Mouse (Mus musculus) granulocyte monocyte progenitor cell, adult 5-6 weeks (primary cell): Measurements from ENCODE around the gene Olfr63. TPM values are rescaled to one million over a fixed set of nuclear protein-coding genes. Genes with fewer than 3 reads are reported as not detected.
A peak's percentile ranks its signal among the peaks of the same experiment; 100 is the strongest.
"Not testable (repeated sequence)": the region's sequence is repeated elsewhere in the genome, so short reads cannot be mapped to it uniquely, and the experiment has no call there.

Source experiments
- ATAC-seq: replicated peaks from 2 replicates; pipeline ENCODE4 v1.8.0; 2016; ENCODE audit warnings: mild to moderate bottlenecking, moderate TSS enrichment, inconsistent platforms; ENCODE audit not compliant: poor library complexity, severe bottlenecking
- total RNA-seq, 2 experiments: library from RNA; stranded (forward) in 1 of 2; stranded (reverse) in 1 of 2; fragments of 200-712, 200-1000 nt in 1 of 2; fragments of >200 nt in 1 of 2; fragmentation: Nextera tagmentation in 1 of 2; gene quantifications; 2 replicates each; pipeline ENCODE4 v1.2.3; 2014 to 2017

Olfr63 gene
- total RNA-seq (2014; fragmentation: Nextera tagmentation) = not detected in 2 replicates
- total RNA-seq (2017) = not detected in 2 replicates

GRCm38 (mm10) chr17:33264376-33264775 lies at the start of gene Olfr63:
Gene Olfr63, plus strand, starts transcription at chr17:33264676.
- no peak for ATAC-seq

GRCm38 (mm10) chr17:33221590-33221989 lies 42.9 kb upstream of the Olfr63 start, which contains the start of gene Olfr1564:
Gene Olfr1564, minus strand, starts transcription at chr17:33221690.
- ATAC-seq = no peak

GRCm38 (mm10) chr17:33236646-33237045 lies 27.8 kb upstream of the Olfr63 start:
- ATAC-seq = not testable (repeated sequence)

GRCm38 (mm10) chr17:33254530-33255318 lies 9.8 kb upstream of the Olfr63 start, which contains the start of gene Zfp955a:
Gene Zfp955a, minus strand, starts transcription at chr17:33255145.
- ATAC-seq = peak; percentile 99

GRCm38 (mm10) chr17:33255319-33255657 lies 9.2 kb upstream of the Olfr63 start:
- ATAC-seq = not testable (repeated sequence)

DNA sequence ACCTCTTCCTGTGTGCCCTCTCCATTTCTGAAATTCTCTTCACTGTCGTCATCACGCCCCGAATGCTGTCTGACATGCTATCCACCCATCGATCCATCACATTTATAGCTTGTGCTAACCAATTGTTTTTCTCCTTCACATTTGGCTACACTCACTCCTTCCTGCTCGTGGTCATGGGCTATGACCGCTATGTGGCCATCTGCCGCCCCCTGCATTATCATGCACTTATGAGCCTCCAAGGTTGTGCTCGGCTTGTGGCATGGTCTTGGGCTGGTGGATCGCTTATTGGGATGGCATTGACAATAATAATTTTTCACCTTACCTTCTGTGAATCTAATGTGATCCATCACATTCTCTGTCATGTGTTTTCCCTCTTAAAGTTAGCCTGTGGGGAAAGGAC lies 4.4 kb downstream of the Olfr63 start:
- ATAC-seq = no peak

DNA sequence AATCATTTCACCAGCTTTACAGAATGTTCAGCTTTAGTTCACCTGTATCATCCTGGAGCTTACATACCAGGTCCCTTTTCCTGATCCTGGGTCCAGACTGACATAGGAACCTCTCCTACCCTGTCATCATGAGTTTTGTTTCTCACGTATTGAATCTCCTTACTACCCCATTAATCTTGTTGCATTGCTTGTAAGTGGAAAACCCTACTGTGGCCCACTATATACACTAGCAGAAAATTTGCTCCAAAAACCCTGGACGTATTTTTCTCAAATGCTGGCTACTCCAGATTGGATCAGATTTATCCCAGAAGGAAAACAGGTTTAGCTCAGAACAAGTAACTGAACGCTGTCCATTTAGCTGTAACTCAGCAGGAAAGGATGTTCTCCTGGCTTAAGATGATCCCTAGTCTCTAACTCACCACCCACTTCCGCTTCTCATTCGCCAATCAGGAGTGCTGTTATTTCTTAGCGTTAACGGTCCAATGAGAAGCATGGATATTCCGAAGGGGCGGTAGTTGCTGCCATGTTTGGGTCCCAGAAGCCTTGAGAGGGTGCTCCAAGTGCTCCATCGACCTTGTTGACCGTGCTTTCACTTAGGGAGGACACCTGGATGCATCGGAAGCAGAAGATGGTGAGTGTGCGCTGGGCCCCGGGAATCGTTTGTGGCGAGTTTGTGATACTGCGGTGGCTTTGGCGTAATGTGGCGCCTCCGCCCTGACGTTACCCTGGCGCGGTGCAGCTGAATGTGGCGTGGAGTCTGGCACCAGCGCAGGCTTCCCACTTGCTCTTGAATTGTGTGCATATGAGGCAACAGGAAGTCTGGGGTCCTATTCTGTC lies 24.8 kb downstream of the Olfr63 start, which contains the start of gene Zfp955b:
Gene Zfp955b (plus strand): TSS at position 506 of the 837 bp plus-strand sequence.
- ATAC-seq = peak; percentile 98

DNA sequence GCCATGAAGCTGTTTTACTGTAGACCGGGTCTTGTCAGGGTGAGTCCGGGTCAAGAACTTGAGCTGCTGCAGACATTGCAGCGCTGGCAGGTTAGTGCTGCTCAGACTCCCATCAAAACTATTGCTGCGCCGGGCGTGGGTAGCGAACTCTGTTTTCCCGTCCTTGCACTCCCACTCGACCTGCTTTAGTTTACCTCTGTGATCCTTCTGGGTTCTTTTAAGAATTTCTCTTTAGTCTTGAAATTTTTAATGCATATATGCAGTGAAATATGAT lies 25.3 kb downstream of the Olfr63 start:
- ATAC-seq = not testable (repeated sequence)

Other genes with a start within 250 kb of the Olfr63 start
- 3.2 TPM in 2 replicates for gene Zfp763, start 231.3 kb upstream of the Olfr63 start, total RNA-seq (2014; fragmentation: Nextera tagmentation)
- gene Zfp763, start 231.3 kb upstream of the Olfr63 start, total RNA-seq (2017) = 11.2 and 14.5 TPM in 2 replicates
- not detected in 2 replicates for gene 4921501E09Rik, start 196.6 kb upstream of the Olfr63 start, total RNA-seq (2014; fragmentation: Nextera tagmentation)
- not detected in 2 replicates for gene 4921501E09Rik, start 196.6 kb upstream of the Olfr63 start, total RNA-seq (2017)
- 1.2 and 12.9 TPM in 2 replicates for gene Zfp563, start 175.4 kb upstream of the Olfr63 start, total RNA-seq (2014; fragmentation: Nextera tagmentation)
- gene Zfp563, start 175.4 kb upstream of the Olfr63 start, total RNA-seq (2017) = 1.6 and 3.3 TPM in 2 replicates
- gene Morc2b, start 125.0 kb upstream of the Olfr63 start, total RNA-seq (2014; fragmentation: Nextera tagmentation) = not detected in 2 replicates
- not detected in 2 replicates for gene Morc2b, start 125.0 kb upstream of the Olfr63 start, total RNA-seq (2017)
- not detected in 2 replicates for gene Olfr55, start 96.2 kb upstream of the Olfr63 start, total RNA-seq (2014; fragmentation: Nextera tagmentation)
- not detected in 2 replicates for gene Olfr55, start 96.2 kb upstream of the Olfr63 start, total RNA-seq (2017)
- gene Olfr239, start 73.4 kb upstream of the Olfr63 start, total RNA-seq (2014; fragmentation: Nextera tagmentation) = not detected in 2 replicates
- gene Olfr239, start 73.4 kb upstream of the Olfr63 start, total RNA-seq (2017) = not detected in 2 replicates
- gene Olfr1564, start 43.0 kb upstream of the Olfr63 start, total RNA-seq (2014; fragmentation: Nextera tagmentation) = not detected in 2 replicates
- not detected in 2 replicates for gene Olfr1564, start 43.0 kb upstream of the Olfr63 start, total RNA-seq (2017)
- 10.4 and 15.0 TPM in 2 replicates for gene Zfp955a, start 9.5 kb upstream of the Olfr63 start, total RNA-seq (2014; fragmentation: Nextera tagmentation)
- gene Zfp955a, start 9.5 kb upstream of the Olfr63 start, total RNA-seq (2017) = 15.6 and 18.9 TPM in 2 replicates
- 5.9 and 6.4 TPM in 2 replicates for gene Zfp955b, start 24.9 kb downstream of the Olfr63 start, total RNA-seq (2014; fragmentation: Nextera tagmentation)
- 7.2 and 9.9 TPM in 2 replicates for gene Zfp955b, start 24.9 kb downstream of the Olfr63 start, total RNA-seq (2017)
- gene Zfp81, start 94.2 kb downstream of the Olfr63 start, total RNA-seq (2014; fragmentation: Nextera tagmentation) = 10.3 and 13.0 TPM in 2 replicates
- gene Zfp81, start 94.2 kb downstream of the Olfr63 start, total RNA-seq (2017) = 7.5 and 16.3 TPM in 2 replicates
- 19.7 and 22.6 TPM in 2 replicates for gene Zfp101, start 130.0 kb downstream of the Olfr63 start, total RNA-seq (2014; fragmentation: Nextera tagmentation)
- 14.2 and 24.1 TPM in 2 replicates for gene Zfp101, start 130.0 kb downstream of the Olfr63 start, total RNA-seq (2017)
- not detected in 2 replicates for gene Actl9, start 168.2 kb downstream of the Olfr63 start, total RNA-seq (2014; fragmentation: Nextera tagmentation)
- gene Actl9, start 168.2 kb downstream of the Olfr63 start, total RNA-seq (2017) = not detected in 2 replicates